Mouse (Mus musculus): Measurements from ENCODE around the gene 9130023H24Rik.

DNA sequence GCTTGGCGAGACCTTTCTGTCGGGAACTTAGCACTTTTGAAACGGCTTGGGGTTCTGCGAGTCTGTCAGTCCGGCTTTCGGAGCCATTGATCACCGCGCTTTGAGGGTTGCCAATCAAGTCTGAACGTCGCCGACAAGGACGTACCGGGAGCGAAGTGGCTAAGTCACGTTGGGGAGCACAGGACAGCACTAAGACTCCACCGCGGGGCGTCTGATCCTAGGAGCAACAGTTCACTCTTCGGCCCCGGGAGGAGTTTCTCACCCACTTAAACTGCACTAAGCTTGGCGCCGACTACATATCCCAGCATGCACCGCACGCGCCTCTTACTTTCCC, 271 bp downstream of the 9130023H24Rik start:
- TF ChIP-seq MAFK (IDR thresholded peaks at IDR 0.05; ENCODE audit: insufficient read depth, low read depth, low read length), result no peak
- no peak for TF ChIP-seq CHD2 (IDR thresholded peaks at IDR 0.05; ENCODE audit: low read depth, low read length)
- TF ChIP-seq HCFC1 (IDR thresholded peaks at IDR 0.05; ENCODE audit: borderline replicate concordance, insufficient read depth, low read length), result no peak; the same call in 1 of the 2 replicates
- TF ChIP-seq ZC3H11A (IDR thresholded peaks at IDR 0.05; ENCODE audit: borderline replicate concordance, low read depth, low read length), result no peak
- TF ChIP-seq ZNF384 (IDR thresholded peaks at IDR 0.05; ENCODE audit: low read depth, low read length), result no peak

Data from ES-E14 (cell line).